Mouse (Mus musculus): ENCODE measurements around the gene Gm20696.

Gm20696 gene

GRCm38 (mm10) chr6:99666318-99667171, at the start of gene Gm20696, which contains the start of gene Eif4e3:
Gm20696 (minus strand) TSS chr6:99666797.
Eif4e3 (minus strand) TSS chr6:99666771.
- in situ Hi-C loops (cut with MboI, MseI): loop anchor here (10.0 kb wide), 1 partner anchor 672 kb away; no protein-coding TSS in a partner anchor

- in situ Hi-C loops (cut with MboI, MseI): no loop called here
These were observed 49.3 kb upstream of the Gm20696 start for GRCm38 (mm10) chr6:99715913-99716312.

DNA sequence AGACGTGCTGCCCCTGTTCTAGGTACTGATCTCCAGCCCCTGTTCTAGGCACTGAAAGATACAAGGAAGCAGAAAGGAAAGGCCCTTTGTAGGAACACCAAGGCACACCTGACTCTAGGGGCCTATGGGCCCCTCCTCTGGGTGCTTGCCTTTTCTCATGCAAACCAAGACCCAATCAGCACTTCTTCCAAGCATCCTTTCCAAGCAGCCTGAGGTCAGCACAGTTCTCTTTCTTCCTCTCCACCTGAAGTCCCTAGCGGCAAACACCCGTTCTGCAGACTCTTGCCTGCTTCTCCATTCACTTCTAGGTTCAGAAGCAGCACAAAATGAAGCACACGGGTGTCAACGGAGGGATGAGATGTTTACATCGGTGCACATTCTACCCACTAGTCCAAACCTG, 48.6 kb upstream of the Gm20696 start:
- in situ Hi-C loops (cut with MboI, MseI): no loop called here

- in situ Hi-C loops (cut with MboI, MseI): no loop called here
These were observed 46.7 kb upstream of the Gm20696 start for GRCm38 (mm10) chr6:99713256-99713655.

DNA sequence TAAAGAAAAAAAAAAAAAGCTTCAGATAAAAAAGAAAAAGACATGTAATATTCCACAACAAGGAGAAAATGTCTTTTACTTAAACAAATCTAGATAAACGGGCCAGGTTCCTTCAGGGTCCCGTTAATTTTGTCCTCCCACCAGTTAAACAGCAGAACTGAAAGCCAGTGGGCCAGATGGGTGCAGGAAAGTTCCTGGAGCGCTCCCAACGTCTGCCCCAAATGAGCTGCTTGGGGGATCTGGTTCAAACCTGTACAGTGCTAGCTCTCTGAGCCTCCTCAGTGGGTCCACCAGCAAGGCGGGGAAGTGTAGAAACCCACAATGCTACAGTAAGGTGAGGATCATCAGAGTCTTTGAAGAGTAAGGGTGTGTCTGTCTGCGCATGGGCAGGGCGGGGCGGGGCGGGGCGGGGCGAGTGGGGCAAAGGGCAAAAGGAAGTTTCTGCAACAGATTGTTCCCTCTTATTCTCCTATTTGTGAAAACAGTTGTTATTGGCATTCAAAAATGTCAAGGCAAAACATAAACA, 45.0 kb upstream of the Gm20696 start:
- in situ Hi-C loops (cut with MboI, MseI): no loop called here

GRCm38 (mm10) chr6:99700484-99700883, 33.9 kb upstream of the Gm20696 start:
- in situ Hi-C loops (cut with MboI, MseI): no loop called here

DNA sequence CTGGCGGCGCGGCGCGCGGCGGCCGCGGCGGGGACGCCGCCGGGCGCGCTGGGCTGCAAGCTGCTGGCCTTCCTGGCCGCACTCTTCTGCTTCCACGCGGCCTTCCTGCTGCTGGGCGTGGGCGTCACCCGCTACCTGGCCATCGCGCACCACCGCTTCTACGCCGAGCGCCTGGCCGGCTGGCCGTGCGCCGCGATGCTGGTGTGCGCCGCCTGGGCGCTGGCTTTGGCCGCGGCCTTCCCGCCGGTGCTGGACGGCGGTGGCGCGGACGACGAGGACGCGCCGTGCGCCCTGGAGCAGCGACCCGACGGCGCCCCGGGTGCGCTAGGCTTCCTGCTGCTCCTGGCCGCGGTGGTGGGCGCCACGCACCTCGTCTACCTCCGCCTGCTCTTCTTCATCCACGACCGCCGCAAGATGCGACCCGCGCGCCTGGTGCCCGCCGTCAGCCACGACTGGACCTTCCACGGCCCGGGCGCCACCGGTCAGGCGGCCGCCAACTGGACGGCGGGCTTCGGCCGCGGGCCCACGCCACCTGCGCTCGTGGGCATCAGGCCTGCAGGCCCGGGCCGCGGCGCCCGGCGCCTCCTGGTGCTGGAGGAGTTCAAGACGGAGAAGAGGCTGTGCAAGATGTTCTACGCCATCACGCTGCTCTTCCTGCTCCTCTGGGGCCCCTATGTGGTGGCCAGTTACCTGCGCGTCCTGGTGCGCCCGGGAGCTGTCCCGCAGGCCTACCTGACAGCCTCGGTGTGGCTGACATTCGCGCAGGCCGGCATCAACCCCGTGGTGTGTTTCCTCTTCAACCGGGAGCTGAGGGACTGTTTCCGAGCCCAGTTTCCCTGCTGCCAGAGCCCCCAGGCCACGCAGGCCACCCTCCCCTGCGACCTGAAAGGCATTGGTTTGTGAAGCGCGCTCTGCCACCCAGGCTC, 26.6 kb upstream of the Gm20696 start:
- in situ Hi-C loops (cut with MboI, MseI): no loop called here

GRCm38 (mm10) chr6:99692206-99692915, 25.8 kb upstream of the Gm20696 start, which contains the start of gene Gpr27:
Gpr27 (plus strand) TSS chr6:99692679.
- in situ Hi-C loops (cut with MboI, MseI): no loop called here

DNA sequence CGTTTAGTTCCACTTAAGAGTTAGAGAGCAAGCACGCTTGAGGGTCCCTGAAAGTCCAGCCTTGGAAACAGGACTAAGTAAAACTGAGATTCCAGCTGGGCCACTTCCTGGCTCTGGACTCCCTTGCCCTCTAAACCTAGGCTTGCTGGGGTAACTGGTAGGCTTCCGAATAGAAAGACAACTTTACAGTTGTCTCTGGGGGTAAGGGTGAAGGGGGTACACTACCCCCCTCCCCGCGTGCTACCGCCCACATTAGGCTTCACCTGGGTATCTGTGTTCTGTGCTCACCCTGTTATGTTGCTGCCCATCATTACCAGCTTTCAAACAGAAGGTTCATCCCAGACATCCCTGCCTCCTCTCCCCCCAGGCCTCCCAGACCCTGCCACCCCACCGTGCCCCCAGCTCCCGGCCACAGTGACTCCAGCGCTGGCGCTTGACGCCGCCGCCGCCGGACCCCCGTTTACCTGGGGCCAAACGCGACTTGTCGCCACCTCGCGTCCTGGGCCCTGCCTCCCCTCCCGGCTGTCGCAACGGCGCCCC, 25.1 kb upstream of the Gm20696 start:
- in situ Hi-C loops (cut with MboI, MseI): no loop called here

DNA sequence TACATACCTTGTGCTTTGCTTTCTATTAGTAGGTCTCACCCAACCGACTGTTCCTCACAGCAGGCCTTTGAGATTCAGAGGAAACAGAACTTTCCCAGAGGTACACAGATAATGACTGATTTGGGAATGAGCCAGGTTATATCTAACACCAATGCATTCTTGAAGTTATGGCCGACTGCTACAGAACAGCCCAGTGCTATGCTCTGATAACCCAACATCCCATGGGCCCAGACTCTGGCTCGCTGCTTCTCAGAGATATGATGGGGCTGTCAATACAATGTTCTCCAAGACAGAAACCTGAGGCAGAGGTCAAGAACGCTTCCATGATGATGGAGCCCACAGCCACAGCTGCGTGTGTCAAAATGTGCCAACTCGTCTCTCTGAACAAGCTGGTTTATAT, 21.9 kb upstream of the Gm20696 start:
- in situ Hi-C loops (cut with MboI, MseI): loop anchor here (10.0 kb wide), 1 partner anchor 96 kb away; no protein-coding TSS in a partner anchor

- in situ Hi-C loops (cut with MboI, MseI): loop anchor here (10.0 kb wide), 1 partner anchor 100 kb away; no protein-coding TSS in a partner anchor
These were observed 18.3 kb upstream of the Gm20696 start for GRCm38 (mm10) chr6:99684899-99685298.

DNA sequence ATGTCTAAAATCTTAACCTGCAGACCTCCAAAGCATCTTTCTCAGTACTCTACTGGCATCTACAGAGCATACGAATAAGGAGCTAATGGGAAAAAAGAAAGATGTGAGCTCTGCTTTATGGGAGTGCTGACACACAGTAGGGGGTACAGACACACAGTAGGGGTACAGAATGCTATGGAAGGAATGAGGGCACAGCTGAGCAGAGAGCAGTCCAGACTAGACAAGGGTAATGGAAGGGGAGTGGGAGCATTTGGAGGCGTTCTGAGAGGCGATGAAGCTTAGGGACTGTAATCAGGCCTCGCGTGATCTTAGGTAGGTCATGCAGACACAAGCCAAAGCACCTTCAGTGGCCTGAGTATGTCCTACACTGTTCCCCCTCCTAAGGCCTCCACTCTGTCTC, 17.4 kb upstream of the Gm20696 start:
- in situ Hi-C loops (cut with MboI, MseI): loop anchor here (10.0 kb wide), 1 partner anchor 101 kb away; no protein-coding TSS in a partner anchor

GRCm38 (mm10) chr6:99678108-99678507, 11.5 kb upstream of the Gm20696 start:
- in situ Hi-C loops (cut with MboI, MseI): no loop called here

DNA sequence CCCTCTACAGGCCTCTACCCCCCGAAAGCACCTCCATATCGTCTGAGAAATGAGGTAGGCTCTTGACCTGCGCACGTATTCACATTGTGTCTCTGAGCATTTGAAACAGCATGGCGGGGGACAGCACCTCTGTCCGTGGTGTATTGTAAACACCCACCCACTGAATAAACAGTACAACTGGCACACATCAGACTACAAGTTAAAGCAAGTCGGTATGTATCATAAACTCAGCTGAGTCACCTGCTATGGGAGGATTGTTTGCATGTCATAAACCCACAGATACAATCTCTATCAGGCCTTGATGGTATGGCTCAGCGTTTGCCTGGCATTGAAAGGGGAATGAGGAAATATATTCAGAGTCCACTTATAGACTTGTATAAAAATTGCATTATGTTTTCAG, 10.7 kb upstream of the Gm20696 start:
- in situ Hi-C loops (cut with MboI, MseI): no loop called here

DNA sequence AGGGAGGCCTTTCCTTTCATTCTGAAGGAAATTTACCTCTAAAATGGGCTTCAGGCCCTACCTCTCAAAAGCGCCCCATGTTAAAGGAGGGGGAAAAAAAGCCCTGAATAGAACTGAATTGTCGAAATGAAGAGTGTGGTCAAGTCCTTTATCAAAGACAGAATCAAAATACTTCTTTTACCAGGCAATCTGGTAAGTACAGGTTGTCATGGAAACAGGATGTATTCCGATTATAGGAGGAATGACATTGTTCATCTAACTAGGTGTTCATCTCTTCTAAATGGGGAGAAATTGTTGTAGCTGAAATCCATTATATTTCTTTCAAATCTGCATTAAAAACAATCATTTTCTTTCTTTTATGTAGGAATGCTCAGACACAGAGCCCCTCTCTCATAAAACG, 7.9 kb upstream of the Gm20696 start:
- in situ Hi-C loops (cut with MboI, MseI): no loop called here

GRCm38 (mm10) chr6:99671768-99672167, 5.2 kb upstream of the Gm20696 start:
- in situ Hi-C loops (cut with MboI, MseI): no loop called here

- in situ Hi-C loops (cut with MboI, MseI): no loop called here
These were observed 4.0 kb upstream of the Gm20696 start for GRCm38 (mm10) chr6:99670481-99671119.

DNA sequence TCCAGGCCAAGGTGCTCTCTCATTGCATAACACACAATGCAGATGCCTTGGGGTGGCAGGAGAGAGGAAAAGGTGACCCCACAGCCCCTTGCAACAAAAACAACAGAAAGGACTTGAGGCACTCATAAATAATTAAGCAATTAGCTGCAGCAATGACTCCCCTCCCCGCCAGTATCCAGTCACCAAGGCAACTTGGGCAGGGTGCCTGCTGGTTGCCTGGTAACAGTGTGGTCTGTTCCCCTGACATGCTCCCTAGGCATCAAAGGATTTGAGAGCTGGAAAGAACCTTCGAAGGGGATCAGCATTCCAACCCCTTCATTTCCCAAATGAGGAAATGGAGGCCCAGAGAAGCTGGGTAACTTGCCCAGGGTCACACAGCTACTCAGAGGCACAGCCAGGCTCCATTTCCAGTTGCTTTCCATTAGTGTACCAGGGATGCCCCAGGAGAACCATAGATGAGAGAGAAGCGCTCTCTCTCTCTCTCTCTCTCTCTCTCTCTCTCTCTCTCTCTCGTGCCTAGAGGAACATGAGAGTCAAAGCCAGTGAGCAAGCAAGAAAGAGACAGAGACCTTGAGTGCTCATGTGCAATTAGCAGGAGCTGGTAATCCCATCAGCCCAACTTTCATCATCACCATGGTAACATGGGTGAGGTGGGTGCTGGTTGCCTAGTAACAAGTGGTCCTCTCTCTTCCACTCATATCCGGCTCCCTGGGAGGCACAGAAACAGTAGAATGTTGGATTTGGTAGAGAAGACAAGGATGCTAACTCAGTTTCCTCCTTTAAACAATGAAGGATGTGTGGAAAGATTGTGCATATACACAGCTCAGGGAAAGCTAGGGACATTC, 3.1 kb upstream of the Gm20696 start:
- in situ Hi-C loops (cut with MboI, MseI): loop anchor here (10.0 kb wide), 1 partner anchor 675 kb away; no protein-coding TSS in a partner anchor

GRCm38 (mm10) chr6:99667290-99667689, 693 bp upstream of the Gm20696 start:
- in situ Hi-C loops (cut with MboI, MseI): loop anchor here (10.0 kb wide), 1 partner anchor 672 kb away; no protein-coding TSS in a partner anchor
